Mouse (Mus musculus) splenic B cell, adult 2 months (primary cell): ENCODE measurements at regions not wholly inside any gene's neighbourhood (a gene's known extent, or its start where the extent isn't known, plus 50 kb on each side); places are given as distances from the start of the nearest gene placed in this dataset.
"Not testable (repeated sequence)": the region's sequence is repeated elsewhere in the genome, so short reads cannot be mapped to it uniquely, and the experiment has no call there.

Experiments
- DNase-seq: peaks from one replicate; pipeline ENCODE4 v3.0.0-alpha.2; 2011; ENCODE audit warnings: low read depth, low spot score
- H3K27me3 ChIP-seq: 2 replicates; pipeline ENCODE4 v1.6.1; 2012; ENCODE audit warnings: mild to moderate bottlenecking, low read length, moderate library complexity, mixed read lengths; ENCODE audit not compliant: control insufficient read depth, poor library complexity, insufficient read depth, severe bottlenecking
- H3K36me3 ChIP-seq: 2 replicates; pipeline ENCODE4 v1.6.1; 2012; ENCODE audit warnings: mild to moderate bottlenecking, low read length, moderate library complexity, mixed read lengths; ENCODE audit not compliant: control insufficient read depth, poor library complexity, insufficient read depth, severe bottlenecking

DNA sequence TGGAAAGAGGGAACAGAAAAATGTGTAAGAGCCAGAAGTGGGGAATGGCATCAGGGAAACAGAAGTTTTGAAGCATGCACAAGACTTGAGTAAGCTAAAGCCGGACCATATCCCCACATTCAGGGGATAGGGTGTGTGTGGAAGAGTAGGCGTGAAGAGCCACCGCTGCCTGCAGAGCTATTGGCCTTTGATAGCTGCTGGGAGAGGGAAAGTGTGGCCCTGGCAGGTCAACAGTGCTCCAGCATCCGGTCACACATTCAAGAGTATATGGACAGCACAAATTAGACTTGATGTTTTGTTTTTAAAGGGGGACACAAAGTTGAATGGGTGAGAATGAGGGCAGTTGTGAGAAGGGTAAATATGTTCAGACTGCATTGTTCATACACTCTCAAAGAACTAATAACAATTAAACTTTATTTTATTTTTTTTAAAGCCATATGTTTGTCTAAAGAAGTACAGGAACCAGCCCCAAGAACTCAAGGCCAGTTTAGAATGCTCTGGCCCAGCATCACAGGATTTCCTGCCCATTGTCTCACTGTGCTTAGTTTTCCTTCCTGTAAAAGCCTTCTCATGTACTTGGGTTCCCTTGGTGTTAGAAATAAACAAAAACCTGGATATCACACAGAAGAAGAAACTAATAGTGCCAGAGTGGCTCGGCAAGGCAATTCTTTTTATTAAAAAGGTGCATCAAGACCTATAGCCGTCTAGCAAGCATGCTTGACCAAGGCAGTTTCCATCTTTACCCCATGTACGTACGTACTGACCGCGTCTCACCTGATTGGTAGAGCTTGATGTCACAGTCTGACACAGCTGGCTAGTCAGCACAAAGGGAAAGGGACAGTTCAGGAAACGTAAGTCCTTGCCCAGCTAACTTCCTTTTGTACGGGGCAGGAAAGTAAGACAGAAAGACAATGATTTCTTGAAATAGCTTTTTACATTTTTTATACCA, 144.6 kb upstream of the Rbbp6 start:
- Histone ChIP-seq H3K36me3 (no peaks in the 10 kb centered on the region), H3K27me3 (no peaks in the 10 kb centered on the region)
- DNase-seq: peak; percentile 76

DNA sequence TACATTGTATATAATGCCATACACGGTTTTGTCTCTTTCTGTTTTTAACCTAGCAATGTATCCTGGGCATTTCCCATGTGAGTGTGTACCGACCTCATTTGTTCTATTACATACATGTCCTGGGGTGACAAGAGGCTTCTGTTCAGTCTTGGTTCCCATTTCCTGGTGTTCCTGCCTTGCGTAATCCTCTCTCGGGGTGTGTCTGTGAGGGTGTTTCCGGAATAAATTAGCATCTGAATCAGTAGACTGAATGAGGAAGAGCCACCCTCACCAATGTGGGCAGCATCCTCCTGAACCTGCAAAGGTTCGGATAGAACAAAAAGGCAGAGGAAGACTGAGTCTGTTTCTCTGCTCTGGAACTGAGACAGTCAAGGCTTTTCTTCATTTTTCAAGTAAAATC, 142.1 kb upstream of the Rbbp6 start:
- H3K36me3 ChIP-seq: no peaks in the 10 kb centered on the region
- peak; percentile 45 for DNase-seq
- no peaks in the 10 kb centered on the region for H3K27me3 ChIP-seq

DNA sequence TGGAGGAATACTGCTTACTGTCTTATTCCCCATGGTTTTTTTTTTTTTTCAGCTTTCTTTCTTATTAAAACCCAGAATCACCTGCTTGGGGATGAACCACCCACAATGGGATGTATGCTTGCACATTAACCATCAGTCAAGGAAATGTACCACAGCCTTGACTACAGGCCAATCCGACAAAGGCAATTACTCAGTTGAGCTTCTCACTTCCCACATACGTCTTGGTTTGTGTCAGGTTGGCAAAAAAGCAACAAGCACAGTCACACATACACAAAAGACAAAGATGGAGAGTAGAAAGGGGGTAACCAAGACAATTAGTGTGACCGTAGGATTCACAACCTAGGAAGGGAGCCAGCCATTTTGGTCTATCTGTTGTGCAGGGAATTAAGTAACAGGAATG, 126.4 kb upstream of the Rbbp6 start:
- Histone ChIP-seq H3K27me3 (no peaks in the 10 kb centered on the region), H3K36me3 (no peaks in the 10 kb centered on the region)
- DNase-seq: no peak

DNA sequence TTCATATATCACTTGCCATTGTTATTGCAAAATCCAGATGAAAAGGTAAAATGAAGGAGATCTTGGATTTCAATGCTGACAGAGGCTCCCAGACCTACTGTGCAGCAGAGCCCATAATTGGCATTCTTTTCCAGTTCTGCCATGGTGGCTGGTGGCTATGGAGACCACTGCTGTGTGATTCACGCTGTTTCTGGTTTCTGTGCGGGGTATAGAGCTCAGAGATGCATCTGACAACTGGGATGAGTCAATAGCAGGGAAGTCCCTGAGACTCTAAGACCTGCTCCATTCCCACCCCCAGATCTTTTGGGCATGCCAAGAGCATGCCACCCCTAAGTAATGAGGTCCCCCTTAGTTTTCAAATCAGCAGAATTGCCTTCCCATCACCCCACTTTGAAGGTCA, 120.7 kb upstream of the Rbbp6 start:
- Histone ChIP-seq H3K36me3 (no peaks in the 10 kb centered on the region), H3K27me3 (no peaks in the 10 kb centered on the region)
- no peak for DNase-seq

DNA sequence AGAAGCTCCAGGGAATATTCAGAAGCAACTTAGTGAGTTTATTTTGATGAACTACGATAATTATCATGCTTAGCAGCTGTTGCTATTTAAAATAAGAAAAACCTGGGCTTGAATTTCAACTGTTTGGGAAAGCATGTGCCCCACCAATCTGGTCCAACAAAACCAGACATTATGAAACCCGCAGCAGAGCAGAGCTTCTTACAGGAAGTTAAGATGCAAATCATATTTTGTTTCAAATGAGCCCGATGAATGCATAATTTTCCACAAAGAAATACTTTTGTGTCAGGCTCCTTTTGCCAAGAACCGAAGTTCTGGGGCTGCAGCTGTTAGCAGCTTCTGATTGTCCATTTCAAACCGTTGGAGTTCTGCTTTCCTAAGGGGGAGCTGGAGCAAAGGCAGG, 118.1 kb upstream of the Rbbp6 start:
- peak; percentile 6 for DNase-seq
- Histone ChIP-seq H3K27me3 (no peaks in the 10 kb centered on the region), H3K36me3 (no peaks in the 10 kb centered on the region)

DNA sequence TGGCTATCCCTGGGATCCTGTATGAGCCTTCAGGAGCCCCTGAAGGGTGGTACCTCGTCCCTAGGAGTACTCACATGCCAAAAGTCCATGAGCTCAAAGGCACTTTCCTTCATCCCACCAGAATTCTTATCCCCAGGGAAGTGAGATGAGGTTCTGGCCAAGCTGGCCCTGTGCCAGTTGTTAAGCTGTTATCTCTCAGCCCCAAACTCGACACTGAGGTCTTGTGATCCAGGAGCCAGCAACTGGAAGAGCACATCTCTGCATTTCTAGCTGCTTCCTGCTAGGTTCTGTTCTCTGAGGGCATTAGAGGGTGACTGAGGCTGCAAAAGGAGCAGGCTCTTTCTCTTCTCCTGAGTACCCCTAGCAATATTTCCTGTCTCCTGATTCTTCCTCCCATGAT, 92.1 kb upstream of the Rbbp6 start:
- DNase-seq: no peak
- H3K36me3 ChIP-seq: no peaks in the 10 kb centered on the region

DNA sequence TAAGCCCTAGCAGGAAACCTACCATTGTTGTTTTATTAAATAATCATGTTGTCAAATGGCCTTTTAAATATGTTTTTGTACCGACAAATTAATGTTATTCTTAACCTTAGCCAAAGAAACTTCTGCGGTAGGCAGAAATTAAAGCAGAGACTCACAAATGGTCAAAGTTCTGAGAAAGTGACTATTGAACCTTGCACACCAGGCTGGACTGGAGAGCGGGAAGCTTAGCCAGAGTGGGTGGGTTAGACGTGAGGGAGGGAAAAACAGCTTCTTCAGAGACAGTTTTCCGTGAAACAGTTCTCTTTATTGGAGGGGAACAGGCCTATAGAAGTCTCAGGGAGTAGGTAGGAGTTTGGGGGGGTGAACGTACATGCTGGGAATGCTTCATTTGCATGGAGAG, 89.2 kb upstream of the Rbbp6 start:
- no peak for DNase-seq
- no peaks in the 10 kb centered on the region for H3K27me3 ChIP-seq

More for the DNA sequence above, 92.1 kb upstream of the Rbbp6 start:
- H3K27me3 ChIP-seq: no peaks in the 10 kb centered on the region

DNA sequence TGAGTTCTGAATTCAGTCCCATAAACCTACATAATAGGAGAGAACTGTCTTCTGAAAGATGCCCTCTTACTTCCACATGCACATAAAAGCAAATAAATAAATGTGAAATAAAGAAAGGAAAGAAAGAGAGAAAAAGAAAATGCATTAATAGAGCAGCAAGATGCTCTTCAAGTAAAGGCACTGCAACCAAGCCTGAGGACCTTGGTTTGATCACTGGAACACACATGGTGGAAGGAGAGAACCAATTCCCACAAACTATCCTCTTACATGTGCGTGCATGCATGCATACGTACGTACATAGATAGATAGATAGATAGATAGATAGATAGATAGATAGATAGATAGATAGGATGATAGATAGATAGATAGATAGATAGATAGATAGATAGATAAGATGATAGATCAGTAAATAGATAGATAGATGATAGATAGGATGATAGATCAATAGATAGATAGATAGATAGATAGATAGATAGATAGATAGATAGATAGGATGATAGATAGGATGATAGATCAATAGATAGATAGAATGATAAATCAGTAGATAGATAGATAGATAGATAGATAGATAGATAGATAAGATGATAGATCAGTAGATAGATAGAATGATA, 83.5 kb upstream of the Rbbp6 start:
- DNase-seq, H3K36me3 ChIP-seq: not testable (repeated sequence)

More for the DNA sequence above, 89.2 kb upstream of the Rbbp6 start:
- H3K36me3 ChIP-seq: no peaks in the 10 kb centered on the region

DNA sequence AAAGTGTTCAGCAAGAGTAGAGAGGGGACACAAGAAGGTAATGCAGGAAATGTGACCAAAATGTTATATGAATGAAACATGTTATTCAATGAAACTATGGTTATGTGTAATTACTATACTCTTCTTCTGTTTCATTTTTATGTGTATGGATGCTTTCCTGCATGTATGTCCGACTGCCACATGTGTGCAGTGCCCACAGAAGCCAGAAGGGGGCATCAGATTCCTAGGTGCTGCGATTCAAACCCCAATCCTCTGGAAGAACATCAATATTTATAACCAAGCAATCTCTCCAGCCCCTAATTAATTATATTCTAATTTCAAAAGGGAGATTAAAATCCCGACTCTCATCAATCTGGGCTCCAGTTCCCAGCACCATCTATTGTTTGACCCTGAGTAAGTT, 78.7 kb upstream of the Rbbp6 start:
- H3K36me3 ChIP-seq: no peaks in the 10 kb centered on the region
- H3K27me3 ChIP-seq: no peaks in the 10 kb centered on the region
- no peak for DNase-seq

More for the DNA sequence above, 83.5 kb upstream of the Rbbp6 start:
- H3K27me3 ChIP-seq: not testable (repeated sequence)

DNA sequence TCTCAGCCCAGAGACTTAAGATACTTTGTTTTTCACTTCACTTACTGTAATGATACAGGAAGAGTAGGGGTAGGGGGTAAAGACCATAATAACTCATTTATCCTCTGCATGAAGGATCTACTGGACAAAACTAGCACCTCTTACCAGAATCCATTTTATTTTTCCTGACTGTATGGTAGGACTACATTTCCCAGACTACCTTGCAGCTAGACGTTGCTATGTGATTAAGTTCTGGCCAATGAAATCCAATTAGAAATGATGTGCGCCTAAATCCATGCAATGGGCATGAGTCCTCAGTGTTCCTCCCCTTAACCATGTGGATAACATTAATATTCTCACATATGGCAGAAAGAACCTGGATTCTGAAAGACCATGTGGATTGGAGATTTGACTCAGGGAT, 68.3 kb upstream of the Rbbp6 start:
- H3K27me3 ChIP-seq: no peaks in the 10 kb centered on the region
- H3K36me3 ChIP-seq: no peaks in the 10 kb centered on the region
- DNase-seq: no peak

DNA sequence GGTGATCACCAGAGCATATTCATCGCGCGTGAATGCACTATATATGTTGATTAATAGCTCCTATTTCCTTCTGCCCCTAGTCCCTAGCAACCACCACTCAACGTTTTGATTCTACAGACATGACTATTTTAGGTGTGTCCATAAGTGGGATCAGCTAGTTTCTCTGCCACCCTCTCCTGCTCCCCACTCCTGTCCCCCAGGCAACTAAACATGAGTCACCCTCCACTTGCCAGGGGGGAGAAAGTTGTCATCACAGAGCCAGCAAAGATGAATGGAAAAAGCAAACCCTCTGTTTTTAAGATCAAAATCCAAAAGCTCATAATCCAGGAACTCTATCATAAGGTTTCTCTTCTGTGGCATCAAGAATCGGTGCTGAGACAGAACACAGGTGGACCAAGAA, 59.4 kb upstream of the Rbbp6 start:
- H3K27me3 ChIP-seq: no peaks in the 10 kb centered on the region
- no peak for DNase-seq
- no peaks in the 10 kb centered on the region for H3K36me3 ChIP-seq

DNA sequence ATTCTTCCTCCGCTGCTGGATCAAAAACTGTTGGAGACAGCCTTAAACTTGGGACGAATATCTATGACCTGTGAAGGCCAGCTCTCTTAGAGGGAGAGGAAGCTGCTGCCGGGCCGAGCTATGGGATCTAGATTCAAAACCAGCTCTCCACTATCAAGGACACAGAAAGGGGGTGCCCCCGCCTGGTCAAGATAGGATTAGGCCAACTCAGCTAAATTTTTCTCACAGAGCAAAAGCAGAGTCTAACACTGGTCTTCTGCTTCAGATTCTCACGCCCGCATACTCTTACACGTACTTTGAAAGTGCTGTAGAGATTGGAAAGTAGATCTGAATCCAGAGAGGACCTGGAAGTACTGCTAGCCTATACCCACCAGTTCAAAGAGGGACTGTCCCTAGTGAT, 56.2 kb upstream of the Rbbp6 start:
- no peaks in the 10 kb centered on the region for H3K36me3 ChIP-seq
- no peaks in the 10 kb centered on the region for H3K27me3 ChIP-seq
- DNase-seq: no peak
